Mouse (Mus musculus) embryo, embryonic 10.5 days (tissue): ENCODE results near the gene Clstn3.
"Not testable (repeated sequence)": the region's sequence is repeated elsewhere in the genome, so short reads cannot be mapped to it uniquely, and the experiment has no call there.

Experiments used
- DNase-seq: peaks from one replicate; pipeline ENCODE4 v3.0.0-alpha.2; 2015; ENCODE audit warnings: low spot score

The Clstn3 gene

GRCm38 (mm10) chr6:124414150-124414926 is 50.3 kb downstream of the Clstn3 start:
- peak; percentile 58 for DNase-seq

- DNase-seq: no peak
Measured at GRCm38 (mm10) chr6:124413770-124414149, 50.8 kb downstream of the Clstn3 start.

GRCm38 (mm10) chr6:124408355-124408754 is 56.2 kb downstream of the Clstn3 start:
- no peak for DNase-seq

- no peak for DNase-seq
Measured at GRCm38 (mm10) chr6:124407180-124407579, 57.4 kb downstream of the Clstn3 start.

- no peak for DNase-seq
Measured at GRCm38 (mm10) chr6:124406326-124406725, 58.3 kb downstream of the Clstn3 start.

GRCm38 (mm10) chr6:124399738-124400137 is 64.9 kb downstream of the Clstn3 start:
- DNase-seq: no peak

GRCm38 (mm10) chr6:124394991-124395390 is 69.6 kb downstream of the Clstn3 start:
- DNase-seq: not testable (repeated sequence)
